28 mouse cellular contexts compared by ENCODE assay signal in genomic region chr17:24157526-24157925, GRCm38 (mm10). TPM values are rescaled to one million over a fixed set of nuclear protein-coding genes. Genes with fewer than 3 reads are reported as not detected.
DNase-seq lines count a peak whose midpoint lies in the region; ATAC-seq and TF ChIP-seq lines count a peak whose summit lies in the region.
"Had no signal": no experiment of that assay in that cellular context is flagged by ENCODE, and none has a peak within 500 bp of the region (broad histone marks: within the 10 kb centered on the region; RNA-seq: fewer than 3 reads in every experiment).

No protein-coding gene starts in this region.

- H3K4me2 ChIP-seq in embryonic facial prominence, embryonic 13.5 days: no peak overlapping the region
- H3K4me2 ChIP-seq in kidney, embryonic 15.5 days: no peak overlapping the region
- no peak overlapping the region for H3K4me2 ChIP-seq in midbrain, embryonic 15.5 days
- no peak overlapping the region for H3K4me2 ChIP-seq in midbrain, embryonic 13.5 days (replicated peaks)
- H3K4me2 ChIP-seq: embryonic facial prominence, embryonic 12.5 days; embryonic facial prominence, embryonic 15.5 days; forebrain, embryonic 12.5 days had no signal

- peak; percentile 5; the same call in 1 of the 2 replicates for ATAC-seq in embryonic facial prominence, embryonic 13.5 days (ENCODE audit: insufficient number of reproducible peaks, insufficient read depth, low FRiP score, low TSS enrichment, low read depth)
- ATAC-seq in kidney, embryonic 15.5 days (replicated peaks; ENCODE audit: low FRiP score): 0 out of 2 replicates have a peak, but pooled peaks have one; percentile 23
- 0 out of 2 replicates have a peak, but pooled peaks have one; percentile 13 for ATAC-seq in midbrain, embryonic 15.5 days (replicated peaks)
- ATAC-seq in midbrain, embryonic 13.5 days: no peak
- ATAC-seq: CD4-positive, CD25-positive, alpha-beta regulatory T cell, adult 4 months; forebrain, embryonic 14.5 days; forebrain, embryonic 16.5 days had no signal

- peaks cover 7% of the 10 kb centered on the region for H3K4me1 ChIP-seq in embryonic facial prominence, embryonic 13.5 days
- H3K4me1 ChIP-seq in embryonic facial prominence, embryonic 10.5 days: peaks cover 3% of the 10 kb centered on the region
- peaks cover 6% of the 10 kb centered on the region for H3K4me1 ChIP-seq in kidney, embryonic 15.5 days
- peaks cover 11% of the 10 kb centered on the region for H3K4me1 ChIP-seq in midbrain, embryonic 15.5 days
- peaks cover 13% of the 10 kb centered on the region for H3K4me1 ChIP-seq in midbrain, embryonic 13.5 days (replicated peaks)

- WGBS in embryonic facial prominence, embryonic 13.5 days: 90% methylated on average over 4 of the region's 4 CpGs
- 96% methylated on average over 4 of the region's 4 CpGs for WGBS in embryonic facial prominence, embryonic 10.5 days
- WGBS in kidney, embryonic 15.5 days: 99% methylated on average over 4 of the region's 4 CpGs
- 91% methylated on average over 4 of the region's 4 CpGs for WGBS in midbrain, embryonic 15.5 days
- 96% methylated on average over 4 of the region's 4 CpGs for WGBS in midbrain, embryonic 13.5 days

- H3K4me3 ChIP-seq in embryonic facial prominence, embryonic 13.5 days: no peak overlapping the region
- H3K4me3 ChIP-seq in embryonic facial prominence, embryonic 10.5 days: no peak overlapping the region
- H3K4me3 ChIP-seq in kidney, embryonic 15.5 days (replicated peaks): no peak overlapping the region
- H3K4me3 ChIP-seq in midbrain, embryonic 15.5 days: no peak overlapping the region
- H3K4me3 ChIP-seq in midbrain, embryonic 13.5 days (replicated peaks): no peak overlapping the region
- no peak overlapping the region for H3K4me3 ChIP-seq in layer of hippocampus, adult 2 months
- H3K4me3 ChIP-seq: embryonic facial prominence, embryonic 12.5 days; embryonic facial prominence, embryonic 15.5 days; erythroblast, embryonic 14.5 days; forebrain, embryonic 10.5 days; forebrain, embryonic 12.5 days had no signal

- H3K36me3 ChIP-seq in embryonic facial prominence, embryonic 13.5 days: peaks cover 33% of the 10 kb centered on the region
- peaks cover 42% of the 10 kb centered on the region for H3K36me3 ChIP-seq in embryonic facial prominence, embryonic 10.5 days (replicated peaks)
- H3K36me3 ChIP-seq in kidney, embryonic 15.5 days: peaks cover 25% of the 10 kb centered on the region
- H3K36me3 ChIP-seq in midbrain, embryonic 15.5 days (replicated peaks): peaks cover 7% of the 10 kb centered on the region; the same call in 1 of the 2 replicates
- peaks cover 31% of the 10 kb centered on the region for H3K36me3 ChIP-seq in midbrain, embryonic 13.5 days

- H3K9ac ChIP-seq in embryonic facial prominence, embryonic 13.5 days: no peak overlapping the region
- no peak overlapping the region for H3K9ac ChIP-seq in kidney, embryonic 15.5 days
- no peak overlapping the region for H3K9ac ChIP-seq in midbrain, embryonic 15.5 days
- H3K9ac ChIP-seq in midbrain, embryonic 13.5 days (replicated peaks): no peak overlapping the region
- H3K9ac ChIP-seq: embryonic facial prominence, embryonic 12.5 days; embryonic facial prominence, embryonic 15.5 days; forebrain, embryonic 12.5 days had no signal

- DNase-seq in embryonic facial prominence, embryonic 10.5 days (ENCODE audit: low spot score): no peak
- no peak for DNase-seq in kidney, postnatal 4 days
- no peak for DNase-seq in layer of hippocampus, adult 2 months (ENCODE audit: low spot score in 2 of 2)
- DNase-seq: adrenal gland, adult 2 months; adrenal gland, postnatal 10 days; adrenal gland, postnatal 25 days; B cell, adult 2 months; cerebellum, adult 11 months; cerebellum, adult 18-20 months; cerebellum, adult 8-10 months; cerebellum, adult 9-11 months; cerebellum, postnatal 14 days; cerebellum, postnatal 36 days; embryo, embryonic 11 days had no signal

- TF ChIP-seq CTCF in layer of hippocampus, adult 2 months (conservative IDR thresholded peaks at IDR 0.05): no peak

- no peak overlapping the region for H3K27ac ChIP-seq in embryonic facial prominence, embryonic 13.5 days
- H3K27ac ChIP-seq in embryonic facial prominence, embryonic 10.5 days (replicated peaks): no peak overlapping the region
- H3K27ac ChIP-seq in kidney, embryonic 15.5 days: no peak overlapping the region
- H3K27ac ChIP-seq in midbrain, embryonic 15.5 days: no peak overlapping the region
- no peak overlapping the region for H3K27ac ChIP-seq in midbrain, embryonic 13.5 days
- no peak overlapping the region for H3K27ac ChIP-seq in layer of hippocampus, adult 2 months
- H3K27ac ChIP-seq: embryonic facial prominence, embryonic 12.5 days; embryonic facial prominence, embryonic 15.5 days; forebrain, embryonic 10.5 days; forebrain, embryonic 12.5 days had no signal

- H3K9me3 ChIP-seq in embryonic facial prominence, embryonic 13.5 days: no peaks in the 10 kb centered on the region
- H3K9me3 ChIP-seq in embryonic facial prominence, embryonic 10.5 days: no peaks in the 10 kb centered on the region
- H3K9me3 ChIP-seq in kidney, embryonic 15.5 days (replicated peaks): no peaks in the 10 kb centered on the region
- no peaks in the 10 kb centered on the region for H3K9me3 ChIP-seq in midbrain, embryonic 15.5 days
- no peaks in the 10 kb centered on the region for H3K9me3 ChIP-seq in midbrain, embryonic 13.5 days
- H3K9me3 ChIP-seq: embryonic facial prominence, embryonic 12.5 days; embryonic facial prominence, embryonic 15.5 days; forebrain, embryonic 10.5 days; forebrain, embryonic 12.5 days; G1E had no signal

- no peaks in the 10 kb centered on the region for H3K27me3 ChIP-seq in embryonic facial prominence, embryonic 13.5 days
- no peaks in the 10 kb centered on the region for H3K27me3 ChIP-seq in embryonic facial prominence, embryonic 10.5 days (replicated peaks; ENCODE audit: low read depth, poor library complexity, severe bottlenecking)
- H3K27me3 ChIP-seq in kidney, embryonic 15.5 days: no peaks in the 10 kb centered on the region
- no peaks in the 10 kb centered on the region for H3K27me3 ChIP-seq in midbrain, embryonic 15.5 days (replicated peaks)
- H3K27me3 ChIP-seq in midbrain, embryonic 13.5 days: peaks cover 2% of the 10 kb centered on the region; the same call in 1 of the 2 replicates
- H3K27me3 ChIP-seq: CH12.LX; embryonic facial prominence, embryonic 12.5 days; embryonic facial prominence, embryonic 15.5 days; forebrain, embryonic 12.5 days had no signal

RNA-seq across cellular contexts. Expression of gene Amdhd2, which starts 6.0 kb away (rescaled TPM):
- 34.1 and 41.4 TPM in 2 replicates for polyA plus RNA-seq in embryonic facial prominence, embryonic 13.5 days (2015; fragmentation: Nextera tagmentation; extraction: Ambion mirVana)
- polyA plus RNA-seq in embryonic facial prominence, embryonic 10.5 days (2016; fragmentation: Nextera tagmentation; extraction: Ambion mirVana): 44.6 and 50.0 TPM in 2 replicates
- polyA plus RNA-seq in kidney, embryonic 15.5 days (2015; fragmentation: Nextera tagmentation; extraction: Ambion mirVana): 36.7 and 40.9 TPM in 2 replicates
- 32.1 and 39.6 TPM in 2 replicates for polyA plus RNA-seq in midbrain, embryonic 15.5 days (2015; fragmentation: Nextera tagmentation; extraction: Ambion mirVana)
- 32.9 and 35.6 TPM in 2 replicates for polyA plus RNA-seq in midbrain, embryonic 13.5 days (2015; fragmentation: Nextera tagmentation; extraction: Ambion mirVana)
- total RNA-seq in layer of hippocampus, adult 2 months (2021): 10 to 100 TPM; 43.1 to 45.3 TPM

RNA-seq across cellular contexts. Expression of gene Pdpk1, which starts 6.8 kb away (rescaled TPM):
- polyA plus RNA-seq in embryonic facial prominence, embryonic 13.5 days (2015; fragmentation: Nextera tagmentation; extraction: Ambion mirVana): 35.8 and 37.8 TPM in 2 replicates
- 30.4 and 30.9 TPM in 2 replicates for polyA plus RNA-seq in embryonic facial prominence, embryonic 10.5 days (2016; fragmentation: Nextera tagmentation; extraction: Ambion mirVana)
- 35.0 and 36.4 TPM in 2 replicates for polyA plus RNA-seq in kidney, embryonic 15.5 days (2015; fragmentation: Nextera tagmentation; extraction: Ambion mirVana)
- 69.8 and 75.5 TPM in 2 replicates for polyA plus RNA-seq in midbrain, embryonic 15.5 days (2015; fragmentation: Nextera tagmentation; extraction: Ambion mirVana)
- polyA plus RNA-seq in midbrain, embryonic 13.5 days (2015; fragmentation: Nextera tagmentation; extraction: Ambion mirVana): 63.1 and 67.9 TPM in 2 replicates
- 100 to 1,000 TPM in 1 of 2 experiments, 10 to 100 TPM in 1; 97.3 to 109 TPM for total RNA-seq in layer of hippocampus, adult 2 months (2021)

RNA-seq across cellular contexts. Expression of gene Atp6v0c, which starts 12.0 kb away (rescaled TPM):
- 420 and 448 TPM in 2 replicates for polyA plus RNA-seq in embryonic facial prominence, embryonic 13.5 days (2015; fragmentation: Nextera tagmentation; extraction: Ambion mirVana)
- polyA plus RNA-seq in embryonic facial prominence, embryonic 10.5 days (2016; fragmentation: Nextera tagmentation; extraction: Ambion mirVana): 422 and 435 TPM in 2 replicates
- 546 and 562 TPM in 2 replicates for polyA plus RNA-seq in kidney, embryonic 15.5 days (2015; fragmentation: Nextera tagmentation; extraction: Ambion mirVana)
- polyA plus RNA-seq in midbrain, embryonic 15.5 days (2015; fragmentation: Nextera tagmentation; extraction: Ambion mirVana): 1,357 and 1,392 TPM in 2 replicates
- polyA plus RNA-seq in midbrain, embryonic 13.5 days (2015; fragmentation: Nextera tagmentation; extraction: Ambion mirVana): 843 and 851 TPM in 2 replicates
- 1,000 to 10,000 TPM; 1,075 to 1,153 TPM for total RNA-seq in layer of hippocampus, adult 2 months (2021)

RNA-seq across cellular contexts. Expression of gene Tbc1d24, which starts 47.8 kb away (rescaled TPM):
- polyA plus RNA-seq in embryonic facial prominence, embryonic 13.5 days (2015; fragmentation: Nextera tagmentation; extraction: Ambion mirVana): 10.2 and 10.3 TPM in 2 replicates
- polyA plus RNA-seq in embryonic facial prominence, embryonic 10.5 days (2016; fragmentation: Nextera tagmentation; extraction: Ambion mirVana): 6.0 and 6.1 TPM in 2 replicates
- 5.9 and 6.7 TPM in 2 replicates for polyA plus RNA-seq in kidney, embryonic 15.5 days (2015; fragmentation: Nextera tagmentation; extraction: Ambion mirVana)
- 28.7 and 30.7 TPM in 2 replicates for polyA plus RNA-seq in midbrain, embryonic 15.5 days (2015; fragmentation: Nextera tagmentation; extraction: Ambion mirVana)
- polyA plus RNA-seq in midbrain, embryonic 13.5 days (2015; fragmentation: Nextera tagmentation; extraction: Ambion mirVana): 19.2 and 20.4 TPM in 2 replicates
- 10 to 100 TPM; 61.2 to 66.1 TPM for total RNA-seq in layer of hippocampus, adult 2 months (2021)

RNA-seq across cellular contexts. Expression of gene Ntn3, which starts 51.8 kb away (rescaled TPM):
- polyA plus RNA-seq in embryonic facial prominence, embryonic 13.5 days (2015; fragmentation: Nextera tagmentation; extraction: Ambion mirVana): 13.0 and 14.0 TPM in 2 replicates
- polyA plus RNA-seq in embryonic facial prominence, embryonic 10.5 days (2016; fragmentation: Nextera tagmentation; extraction: Ambion mirVana): 5.0 and 7.3 TPM in 2 replicates
- polyA plus RNA-seq in kidney, embryonic 15.5 days (2015; fragmentation: Nextera tagmentation; extraction: Ambion mirVana): 5.1 and 5.6 TPM in 2 replicates
- 5.1 and 5.4 TPM in 2 replicates for polyA plus RNA-seq in midbrain, embryonic 15.5 days (2015; fragmentation: Nextera tagmentation; extraction: Ambion mirVana)
- polyA plus RNA-seq in midbrain, embryonic 13.5 days (2015; fragmentation: Nextera tagmentation; extraction: Ambion mirVana): 3.3 and 4.6 TPM in 2 replicates
- total RNA-seq in layer of hippocampus, adult 2 months (2021): 1 to 10 TPM; 9.1 to 9.9 TPM
